ENCODE assay signal across 24 mouse cellular contexts in the genomic region with DNA sequence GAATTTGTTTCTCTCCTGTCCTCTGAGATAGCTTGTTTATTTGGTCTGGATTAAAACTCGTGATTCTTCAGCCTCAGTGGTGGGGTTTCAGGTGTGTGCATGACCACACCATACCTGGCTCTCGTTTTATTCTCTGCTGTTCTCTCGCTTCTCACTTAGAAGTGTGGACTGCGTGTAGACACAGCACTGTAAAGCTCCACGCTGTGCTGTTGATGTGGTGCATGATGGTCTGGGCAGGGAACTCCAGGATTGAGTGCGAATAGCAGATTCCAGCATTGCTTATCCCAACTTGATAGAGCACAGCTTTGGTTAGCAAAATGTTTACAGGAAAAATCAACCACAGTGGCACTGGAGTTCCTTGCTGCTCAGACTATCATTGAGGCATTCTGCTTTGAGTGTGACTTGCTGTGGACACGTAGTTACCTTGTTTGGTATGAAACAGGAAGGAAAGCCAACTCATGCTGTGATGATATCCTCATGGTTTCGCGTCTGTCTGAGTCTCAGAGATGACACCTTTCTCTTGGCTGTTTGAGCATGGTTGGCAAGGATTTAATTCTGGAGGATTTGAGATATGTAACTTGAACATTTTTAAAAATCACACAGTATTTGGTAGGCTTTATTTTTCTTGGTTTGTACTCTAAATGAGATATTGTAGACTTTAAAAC. TPM values are rescaled to one million over a fixed set of nuclear protein-coding genes. Genes with fewer than 3 reads are reported as not detected.
DNase-seq lines count a peak whose midpoint lies in the region; ATAC-seq and TF ChIP-seq lines count a peak whose summit lies in the region.
"Had no signal": no experiment of that assay in that cellular context is flagged by ENCODE, and none has a peak within 500 bp of the region (broad histone marks: within the 10 kb centered on the region; RNA-seq: fewer than 3 reads in every experiment).

No protein-coding gene starts in this region.

- H3K4me3 ChIP-seq in heart, embryonic 10.5 days, result no peak overlapping the region
- no peak overlapping the region for H3K4me3 ChIP-seq in cerebellum, adult 2 months (replicated peaks; ENCODE audit: insufficient read depth, low read depth, low read length)
- H3K4me3 ChIP-seq: embryonic facial prominence, embryonic 12.5 days; erythroblast, embryonic 14.5 days; heart, embryonic 13.5 days; limb, embryonic 12.5 days; liver, embryonic 13.5 days; lung, embryonic 15.5 days; midbrain, embryonic 12.5 days; myocyte had no signal

- no peaks in the 10 kb centered on the region for H3K27me3 ChIP-seq in heart, embryonic 10.5 days (ENCODE audit: insufficient read depth, poor library complexity, severe bottlenecking)
- H3K27me3 ChIP-seq in cerebellum, adult 2 months (ENCODE audit: control insufficient read depth, insufficient read depth, low read length), result no peaks in the 10 kb centered on the region
- H3K27me3 ChIP-seq: embryonic facial prominence, embryonic 12.5 days; heart, embryonic 13.5 days; limb, embryonic 12.5 days; liver, embryonic 13.5 days; lung, embryonic 15.5 days; midbrain, embryonic 12.5 days; Patski had no signal

- no peak overlapping the region for H3K27ac ChIP-seq in heart, embryonic 10.5 days
- H3K27ac ChIP-seq in cerebellum, adult 2 months (ENCODE audit: insufficient read depth, low read length), result no peak overlapping the region
- H3K27ac ChIP-seq: embryonic facial prominence, embryonic 12.5 days; heart, embryonic 13.5 days; kidney, postnatal 0 days; limb, embryonic 12.5 days; liver, embryonic 13.5 days; lung, embryonic 15.5 days; macrophage; midbrain, embryonic 12.5 days had no signal

- no peak for TF ChIP-seq POLR2A in cerebellum, adult 2 months (IDR thresholded peaks at IDR 0.05; ENCODE audit: borderline replicate concordance, insufficient read depth, low read length)

- ATAC-seq in megakaryocyte, adult 5-6 weeks (ENCODE audit: poor library complexity, severe bottlenecking), result no peak
- ATAC-seq: hindbrain, embryonic 16.5 days; Patski had no signal

- TF ChIP-seq CTCF in cerebellum, adult 2 months (IDR thresholded peaks at IDR 0.05; ENCODE audit: borderline replicate concordance, insufficient read depth, low read depth, low read length), result no peak

- peaks cover 94% of the 10 kb centered on the region for H3K36me3 ChIP-seq in heart, embryonic 10.5 days

- no peaks in the 10 kb centered on the region for H3K4me1 ChIP-seq in heart, embryonic 10.5 days
- H3K4me1 ChIP-seq in cerebellum, adult 2 months (ENCODE audit: control insufficient read depth, insufficient read depth, low read length), result peaks cover 11% of the 10 kb centered on the region
- H3K4me1 ChIP-seq: embryonic facial prominence, embryonic 12.5 days; heart, embryonic 13.5 days; limb, embryonic 12.5 days; liver, embryonic 13.5 days; lung, embryonic 15.5 days; midbrain, embryonic 12.5 days had no signal

- 90% methylated on average over 9 of the region's 9 CpGs for WGBS in heart, embryonic 10.5 days
- WGBS in cerebellum, adult 2 months, result 31% methylated on average over 9 of the region's 9 CpGs

- H3K9me3 ChIP-seq in heart, embryonic 10.5 days, result no peaks in the 10 kb centered on the region
- H3K9me3 ChIP-seq: embryonic facial prominence, embryonic 12.5 days; heart, embryonic 13.5 days; limb, embryonic 12.5 days; liver, embryonic 13.5 days; lung, embryonic 15.5 days; midbrain, embryonic 12.5 days had no signal

- DNase-seq in heart, embryonic 10.5 days (ENCODE audit: low spot score), result peak; percentile 53
- DNase-seq in heart, postnatal 4 days, result no peak
- DNase-seq in brain, adult 2 months (ENCODE audit: low read depth, low spot score), result peak; percentile 86
- DNase-seq in cerebellum, adult 2 months, result peak; percentile 25 to 79
- peak; percentile 15 to 49 for DNase-seq in cerebellum, postnatal 36 days
- DNase-seq in spleen, postnatal 14 days (ENCODE audit: low spot score in 2 of 2), result no peak
- DNase-seq: adrenal gland, postnatal 10 days; heart, postnatal 36 days; kidney, adult 11 months; liver, embryonic 13.5 days; right cerebral cortex, postnatal 14 days had no signal

RNA-seq across cellular contexts. Expression of a gene that starts 24.9 kb away (rescaled TPM):
- 75.5 and 91.9 TPM in 2 replicates for polyA plus RNA-seq in heart, embryonic 10.5 days (2016; fragmentation: Nextera tagmentation; extraction: Ambion mirVana)
- total RNA-seq in heart, postnatal 4 days (2021), result 10 to 100 TPM; 29.5 to 33.9 TPM
- 26.0 and 26.8 TPM in 2 replicates for polyA plus RNA-seq in cerebellum, adult 2 months (2012; rRNA removed)
- 25.9 and 29.4 TPM in 2 replicates for total RNA-seq in megakaryocyte, adult 5-6 weeks (2015)
- 75.9 and 89.8 TPM in 2 replicates for total RNA-seq in megakaryocyte, adult 5-6 weeks (2017)

RNA-seq across cellular contexts. Expression of a gene that starts 32.5 kb away (rescaled TPM):
- polyA plus RNA-seq in heart, embryonic 10.5 days (2016; fragmentation: Nextera tagmentation; extraction: Ambion mirVana), result 1.9 and 3.6 TPM in 2 replicates
- total RNA-seq in heart, postnatal 4 days (2021), result 1 to 10 TPM; 2.0 to 2.6 TPM
- polyA plus RNA-seq in cerebellum, adult 2 months (2012; rRNA removed), result 1.1 and 1.9 TPM in 2 replicates
- not detected in 2 replicates for total RNA-seq in megakaryocyte, adult 5-6 weeks (2015)
- not detected in 2 replicates for total RNA-seq in megakaryocyte, adult 5-6 weeks (2017)
- total RNA-seq: granulocyte monocyte progenitor cell, adult 5-6 weeks had no signal
- polyA plus RNA-seq: embryonic facial prominence, embryonic 12.5 days; erythroblast, embryonic 14.5 days; limb, embryonic 12.5 days; liver, embryonic 13.5 days; macrophage had no signal

Comparison
In these comparisons a context has a peak if more than half of its experiments do, and no peak if none do; other contexts are left out.
1. DNase-seq: peak in heart, embryonic 10.5 days (single experiment), brain, adult 2 months (single experiment), cerebellum, adult 2 months (2 of 2) and cerebellum, postnatal 36 days (2 of 2); none in heart, postnatal 4 days (single experiment) and spleen, postnatal 14 days (0 of 2).